Mouse (Mus musculus) thymus, adult 2 months (tissue): Measurements from ENCODE around the gene AC161166.1.

ENCODE experiments used
- CTCF ChIP-seq: fragments of 200-500 bp; IDR thresholded peaks from 2 replicates; pipeline ENCODE4 v1.5.1; 2012; ENCODE audit warnings: mild to moderate bottlenecking, control low read depth, low read length, moderate library complexity, borderline replicate concordance; ENCODE audit not compliant: control insufficient read depth, poor library complexity, insufficient read depth; ENCODE audit errors: extremely low read depth
- POLR2A ChIP-seq: fragments of 200-500 bp; IDR thresholded peaks from 2 replicates; pipeline ENCODE4 v1.6.1; 2012; ENCODE audit warnings: mild to moderate bottlenecking, low read length, control low read depth, moderate library complexity; ENCODE audit not compliant: control insufficient read depth, poor library complexity, insufficient read depth; ENCODE audit errors: extremely low read depth

DNA sequence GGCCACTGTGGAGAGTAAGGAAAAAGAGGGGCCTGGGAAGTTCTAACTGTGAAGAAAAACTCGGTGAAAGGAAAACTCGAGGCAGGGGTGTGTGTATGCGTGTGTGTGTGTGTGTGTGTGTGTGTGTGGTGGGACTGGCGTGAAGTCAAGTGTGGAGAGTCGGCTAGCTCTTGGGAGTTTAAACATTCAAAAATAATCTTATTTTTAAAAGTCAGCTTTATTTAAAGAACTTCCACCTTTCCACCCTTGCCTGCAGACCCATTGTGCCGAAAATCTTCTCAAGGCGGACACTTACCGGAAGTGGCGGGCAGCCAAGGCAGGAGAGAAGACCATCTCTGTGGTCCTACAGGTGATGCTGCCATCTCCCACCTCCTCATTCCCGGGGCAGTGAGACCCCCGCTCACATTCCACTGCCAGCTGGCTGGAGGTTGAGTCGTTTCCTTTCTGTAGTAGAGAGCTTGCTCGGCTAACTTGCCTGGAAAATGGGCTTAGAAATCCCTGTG is 35.3 kb upstream of the AC161166.1 start:
- TF ChIP-seq POLR2A = no peak
- no peak for TF ChIP-seq CTCF
